Mouse (Mus musculus) myocyte (in vitro differentiated cells): ENCODE measurements around the gene Muc13.

Source experiments
- E2F4 ChIP-seq: IDR thresholded peaks from one replicate; pipeline ENCODE4 v1.6.1; 2011; ENCODE audit warnings: mild to moderate bottlenecking, control low read depth, moderate library complexity; ENCODE audit not compliant: insufficient read depth
- USF1 ChIP-seq: IDR thresholded peaks from one replicate; pipeline ENCODE4 v1.6.1; 2011; ENCODE audit warnings: low read depth, mild to moderate bottlenecking, control low read depth, moderate library complexity

- TF ChIP-seq USF1 (no peak), E2F4 (no peak)
These were observed 2.9 kb downstream of the Muc13 start for GRCm38 (mm10) chr16:33796756-33797155.
